In the genomic region with DNA sequence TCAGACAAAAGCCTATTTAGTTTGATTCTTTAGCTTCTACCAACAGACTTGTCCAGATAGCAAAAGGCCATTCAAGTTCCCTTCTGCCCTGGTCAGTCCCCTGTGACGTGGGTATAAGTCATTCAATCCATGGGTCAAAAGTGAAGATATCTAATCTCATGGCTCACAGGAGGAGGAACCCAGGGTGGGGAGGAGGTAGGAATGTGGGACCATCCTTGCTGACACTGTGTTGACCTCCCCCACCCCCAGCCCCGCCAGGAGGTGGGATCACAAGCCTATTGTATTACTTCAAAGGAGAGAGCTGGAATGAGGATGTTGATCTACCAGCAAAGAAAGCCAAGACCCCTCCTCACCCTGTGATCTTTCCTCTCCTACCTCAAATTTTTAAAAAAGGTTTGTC, we compare ENCODE assay signal across 24 mouse cellular contexts.
"Had no signal": no experiment of that assay in that cellular context is flagged by ENCODE, and none has a peak within 500 bp of the region (broad histone marks: within the 10 kb centered on the region; RNA-seq: fewer than 3 reads in every experiment).

No protein-coding gene starts in this region.

- H3K4me2 ChIP-seq: limb, embryonic 13.5 days; liver, embryonic 12.5 days; liver, embryonic 15.5 days; lung, embryonic 15.5 days; midbrain, embryonic 13.5 days; neural tube, embryonic 13.5 days; stomach, embryonic 15.5 days had no signal

- H3K9me3 ChIP-seq: limb, embryonic 10.5 days; limb, embryonic 13.5 days; liver, embryonic 12.5 days; liver, embryonic 15.5 days; lung, embryonic 15.5 days; megakaryocyte, embryonic 14.5 days; midbrain, embryonic 10.5 days; midbrain, embryonic 13.5 days; neural tube, embryonic 13.5 days; stomach, embryonic 15.5 days had no signal

- H3K9ac ChIP-seq: limb, embryonic 13.5 days; liver, embryonic 12.5 days; liver, embryonic 15.5 days; lung, embryonic 15.5 days; midbrain, embryonic 13.5 days; neural tube, embryonic 13.5 days; stomach, embryonic 15.5 days had no signal

- DNase-seq: kidney, adult 2 months; kidney, postnatal 25 days; layer of hippocampus, adult 9-11 months; liver; lung, adult 18-20 months; lung, postnatal 10 days; lung, postnatal 36 days; retina, postnatal 1 day; right cerebral cortex, postnatal 25 days; spleen, adult 18-20 months; thymus, postnatal 25 days had no signal

- ATAC-seq: intestine, postnatal 0 days; liver, embryonic 12.5 days; midbrain, embryonic 13.5 days; midbrain, embryonic 16.5 days had no signal

- H3K27ac ChIP-seq: limb, embryonic 10.5 days; limb, embryonic 13.5 days; liver, embryonic 12.5 days; liver, embryonic 15.5 days; lung, embryonic 15.5 days; midbrain, embryonic 10.5 days; midbrain, embryonic 13.5 days; neural tube, embryonic 13.5 days; stomach, embryonic 15.5 days had no signal

- H3K36me3 ChIP-seq: limb, embryonic 10.5 days; limb, embryonic 13.5 days; liver, embryonic 12.5 days; liver, embryonic 15.5 days; lung, embryonic 15.5 days; midbrain, embryonic 10.5 days; midbrain, embryonic 13.5 days; neural tube, embryonic 13.5 days; stomach, embryonic 15.5 days had no signal

- H3K4me1 ChIP-seq: limb, embryonic 10.5 days; limb, embryonic 13.5 days; liver, embryonic 12.5 days; liver, embryonic 15.5 days; midbrain, embryonic 13.5 days; neural tube, embryonic 13.5 days; stomach, embryonic 15.5 days had no signal

- H3K27me3 ChIP-seq: limb, embryonic 13.5 days; liver, embryonic 15.5 days; lung, embryonic 15.5 days; midbrain, embryonic 13.5 days; neural tube, embryonic 13.5 days; stomach, embryonic 15.5 days had no signal

- H3K4me3 ChIP-seq: limb, embryonic 10.5 days; limb, embryonic 13.5 days; liver, embryonic 12.5 days; liver, embryonic 15.5 days; lung, embryonic 15.5 days; megakaryocyte, embryonic 14.5 days; midbrain, embryonic 10.5 days; midbrain, embryonic 13.5 days; myocyte; neural tube, embryonic 13.5 days; stomach, embryonic 15.5 days had no signal
